Mouse (Mus musculus) G1E (cell line): ENCODE data around the gene Ebf1. TPM values are rescaled to one million over a fixed set of nuclear protein-coding genes. Genes with fewer than 3 reads are reported as not detected.

Experiments
- ATAC-seq: 2 replicates; pipeline ENCODE4 v1.8.0; 2016; ENCODE audit warnings: mild to moderate bottlenecking; ENCODE audit not compliant: insufficient number of reproducible peaks, poor library complexity, low FRiP score, severe bottlenecking; ENCODE audit errors: extremely low read depth
- DNase-seq: peaks from one replicate; pipeline ENCODE4 v3.0.0; 2012; ENCODE audit warnings: low spot score
- H3K27me3 ChIP-seq: 2 replicates; pipeline ENCODE4 v1.6.1; 2012; ENCODE audit warnings: mild to moderate bottlenecking, low read length, inconsistent platforms; ENCODE audit not compliant: insufficient read depth
- H3K36me3 ChIP-seq: replicated peaks from 2 replicates; pipeline ENCODE3; 2012; ENCODE audit warnings: mild to moderate bottlenecking, inconsistent platforms
- H3K4me1 ChIP-seq: 2 replicates; pipeline ENCODE4 v1.6.1; 2012; ENCODE audit warnings: low read depth, low read length, inconsistent platforms, mixed read lengths; ENCODE audit not compliant: insufficient read depth
- H3K4me3 ChIP-seq: 2 replicates; pipeline ENCODE4 v1.5.1; 2012; ENCODE audit warnings: low read depth, mild to moderate bottlenecking, inconsistent platforms, low read length, moderate library complexity, mixed read lengths
- H3K9me3 ChIP-seq: replicated peaks from 2 replicates; pipeline ENCODE4 v1.6.1; 2012; ENCODE audit warnings: inconsistent platforms
- CTCF ChIP-seq: IDR thresholded peaks from 2 replicates; pipeline ENCODE4 v1.5.1; 2012; ENCODE audit warnings: low read depth, low read length, inconsistent platforms, mixed read lengths
- GATA1 ChIP-seq: IDR thresholded peaks from 2 replicates; pipeline ENCODE4 v1.6.1; 2012; ENCODE audit warnings: borderline replicate concordance, low read length, inconsistent platforms, mixed read lengths
- GATA2 ChIP-seq: IDR thresholded peaks from 2 replicates; pipeline ENCODE4 v1.6.1; 2012; ENCODE audit warnings: low read depth, low read length, inconsistent platforms, borderline replicate concordance
- POLR2AphosphoS5 ChIP-seq: IDR thresholded peaks from 2 replicates; pipeline ENCODE4 v1.6.1; 2012; ENCODE audit warnings: low read depth, low read length, inconsistent platforms; ENCODE audit not compliant: insufficient replicate concordance
- TAL1 ChIP-seq: conservative IDR thresholded peaks from 2 replicates; pipeline ENCODE4 v1.6.1; 2012; ENCODE audit warnings: low read depth, low read length, inconsistent platforms, mixed read lengths
- polyA plus RNA-seq: library from polyadenylated mRNA; stranded (reverse); fragments of >175 nt; gene quantifications from 2 replicates; pipeline ENCODE4 v1.2.3, GENCODE M21; 2012
- total RNA-seq, 2 experiments: library from RNA; stranded (forward) in 1 of 2; stranded (reverse) in 1 of 2; fragments of 200-1000 nt in 1 of 2; fragments of >200 nt in 1 of 2; fragmentation: Nextera tagmentation in 1 of 2; gene quantifications; 2 replicates each; pipeline ENCODE4 v1.2.3; 2014 to 2017

Ebf1 gene
- total and polyA plus RNA-seq, 3 experiments: 0.05 TPM; not detected in 2

- Histone ChIP-seq H3K4me3 (no peak overlapping the region), H3K36me3 (no peaks in the 10 kb centered on the region), H3K9me3 (no peaks in the 10 kb centered on the region), H3K27me3 (no peaks in the 10 kb centered on the region), H3K4me1 (no peaks in the 10 kb centered on the region)
- TF ChIP-seq GATA2 (no peak), TAL1 (no peak)
- no peak for DNase-seq
- no peak for ATAC-seq
These were observed 284.6 kb downstream of the Ebf1 start for GRCm38 (mm10) chr11:44901715-44902114.

DNA sequence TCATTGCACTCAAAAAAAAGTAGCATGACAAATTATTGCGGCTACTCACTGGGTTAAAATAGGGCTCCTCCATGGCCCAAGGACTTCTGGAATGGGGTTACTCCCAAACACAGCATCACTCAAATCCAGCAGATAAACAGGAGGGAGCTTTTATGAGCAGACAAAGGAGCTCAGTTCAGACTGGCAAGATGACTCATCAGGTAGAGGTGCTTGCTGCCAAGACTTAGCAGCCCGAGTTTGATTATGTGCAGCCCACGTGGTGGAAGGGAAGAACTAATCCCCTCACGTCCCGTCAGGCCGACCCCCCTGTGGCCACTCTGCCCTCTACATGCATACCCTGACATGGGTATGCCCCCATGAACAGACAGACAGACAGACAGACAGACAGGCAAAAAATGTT is 285.0 kb downstream of the Ebf1 start:
- no peaks in the 10 kb centered on the region for H3K27me3 ChIP-seq
- no peaks in the 10 kb centered on the region for H3K4me1 ChIP-seq
- DNase-seq: no peak
- ATAC-seq: no peak
- no peaks in the 10 kb centered on the region for H3K9me3 ChIP-seq
- TF ChIP-seq POLR2AphosphoS5: no peak
- TF ChIP-seq GATA2: no peak
- no peak for TF ChIP-seq GATA1
- TF ChIP-seq TAL1: no peak
- no peak for TF ChIP-seq CTCF
- no peak overlapping the region for H3K4me3 ChIP-seq
- no peaks in the 10 kb centered on the region for H3K36me3 ChIP-seq

- H3K4me1 ChIP-seq: no peaks in the 10 kb centered on the region
- H3K9me3 ChIP-seq: no peaks in the 10 kb centered on the region
- H3K27me3 ChIP-seq: no peaks in the 10 kb centered on the region
- ATAC-seq (no peak), DNase-seq (no peak)
- H3K4me3 ChIP-seq: no peak overlapping the region
- no peak for TF ChIP-seq TAL1
- no peak for TF ChIP-seq CTCF
- TF ChIP-seq GATA2: no peak
- TF ChIP-seq POLR2AphosphoS5: no peak
- no peak for TF ChIP-seq GATA1
- H3K36me3 ChIP-seq: no peaks in the 10 kb centered on the region
These were observed 287.0 kb downstream of the Ebf1 start for GRCm38 (mm10) chr11:44904121-44904520.

GRCm38 (mm10) chr11:44906456-44906855 is 289.3 kb downstream of the Ebf1 start:
- no peaks in the 10 kb centered on the region for H3K27me3 ChIP-seq
- TF ChIP-seq GATA1: no peak
- TF ChIP-seq TAL1: no peak
- TF ChIP-seq GATA2: no peak
- TF ChIP-seq POLR2AphosphoS5: no peak
- no peak for TF ChIP-seq CTCF
- DNase-seq: no peak
- no peak overlapping the region for H3K4me3 ChIP-seq
- no peaks in the 10 kb centered on the region for H3K9me3 ChIP-seq
- no peaks in the 10 kb centered on the region for H3K4me1 ChIP-seq
- no peak for ATAC-seq
- H3K36me3 ChIP-seq: no peaks in the 10 kb centered on the region

DNA sequence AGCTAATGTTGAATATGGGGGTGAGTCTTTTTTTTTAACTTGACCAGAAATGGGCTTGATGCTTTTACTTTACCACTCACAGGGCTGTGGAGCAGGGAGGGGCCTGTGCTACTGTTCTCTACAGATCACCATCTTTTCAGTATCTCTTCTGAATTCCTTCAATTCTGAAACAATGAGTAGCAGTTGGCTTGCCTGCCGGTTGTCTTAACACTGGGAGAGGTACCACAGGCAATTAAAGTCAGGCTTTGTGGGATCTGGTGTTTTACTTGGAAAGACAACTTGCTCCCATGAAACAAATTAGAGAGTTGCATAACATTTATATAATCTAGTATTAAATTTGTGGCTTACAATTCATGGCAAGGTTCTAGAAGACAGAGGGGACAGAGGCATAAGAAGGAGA is 294.6 kb downstream of the Ebf1 start:
- ATAC-seq: no peak
- no peaks in the 10 kb centered on the region for H3K9me3 ChIP-seq
- no peaks in the 10 kb centered on the region for H3K36me3 ChIP-seq
- TF ChIP-seq POLR2AphosphoS5: no peak
- no peak for TF ChIP-seq GATA2
- no peak for DNase-seq
- H3K4me1 ChIP-seq: no peaks in the 10 kb centered on the region
- no peaks in the 10 kb centered on the region for H3K27me3 ChIP-seq
- no peak overlapping the region for H3K4me3 ChIP-seq

- Histone ChIP-seq H3K4me1 (no peaks in the 10 kb centered on the region), H3K36me3 (no peaks in the 10 kb centered on the region), H3K27me3 (no peaks in the 10 kb centered on the region; the same call in 1 of the 2 replicates), H3K4me3 (no peak overlapping the region), H3K9me3 (no peaks in the 10 kb centered on the region)
- no peak for DNase-seq
- ATAC-seq: no peak
- TF ChIP-seq GATA2 (no peak), GATA1 (no peak), CTCF (no peak), POLR2AphosphoS5 (no peak), TAL1 (no peak)
These were observed 296.7 kb downstream of the Ebf1 start for GRCm38 (mm10) chr11:44913806-44914205.

DNA sequence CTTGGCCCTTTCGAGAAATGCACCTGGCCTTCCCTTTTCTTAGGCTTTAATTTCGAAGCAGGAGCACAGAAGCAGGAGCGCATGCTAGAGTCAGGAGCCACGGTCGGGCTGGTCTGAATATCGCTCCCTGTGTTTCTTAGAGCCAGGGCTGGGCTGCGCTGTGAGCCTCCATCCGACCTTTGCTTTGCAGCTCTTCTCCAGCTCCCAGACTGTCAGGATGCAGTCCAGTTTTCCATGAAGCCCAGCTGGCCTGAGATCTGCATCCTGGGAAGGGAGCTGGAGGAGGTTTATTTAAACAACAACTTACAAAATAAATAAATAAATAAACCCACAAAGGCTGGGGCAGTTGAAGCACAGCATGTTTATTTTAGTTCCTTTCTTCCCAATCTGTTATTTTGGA is 299.9 kb downstream of the Ebf1 start:
- Histone ChIP-seq H3K4me1 (no peaks in the 10 kb centered on the region), H3K27me3 (no peaks in the 10 kb centered on the region; the same call in 1 of the 2 replicates), H3K36me3 (no peaks in the 10 kb centered on the region), H3K9me3 (no peaks in the 10 kb centered on the region), H3K4me3 (no peak overlapping the region)
- no peak for TF ChIP-seq GATA1
- no peak for TF ChIP-seq POLR2AphosphoS5
- no peak for TF ChIP-seq CTCF
- no peak for TF ChIP-seq TAL1
- TF ChIP-seq GATA2: no peak
- DNase-seq (no peak), ATAC-seq (no peak)
